ENCODE assay signal across 18 mouse cellular contexts in genomic region chr5:90104672-90105071, GRCm38 (mm10).
DNase-seq lines count a peak whose midpoint lies in the region; ATAC-seq and TF ChIP-seq lines count a peak whose summit lies in the region.
"Had no signal": no experiment of that assay in that cellular context is flagged by ENCODE, and none has a peak within 500 bp of the region (broad histone marks: within the 10 kb centered on the region; RNA-seq: fewer than 3 reads in every experiment).

No protein-coding gene starts in this region.

- no peak overlapping the region for H3K4me3 ChIP-seq in forebrain, embryonic 14.5 days (ENCODE audit: low read depth, low read length)
- no peak overlapping the region for H3K4me3 ChIP-seq in forebrain, embryonic 12.5 days (replicated peaks)
- H3K4me3 ChIP-seq in heart, embryonic 16.5 days (ENCODE audit: low read length), result no peak overlapping the region
- H3K4me3 ChIP-seq in lung, postnatal 0 days (ENCODE audit: low read depth, low read length), result no peak overlapping the region
- H3K4me3 ChIP-seq in lung, adult 2 months (replicated peaks; ENCODE audit: extremely low read depth, low read depth, low read length), result no peak overlapping the region
- H3K4me3 ChIP-seq: forebrain, embryonic 13.5 days had no signal

- TF ChIP-seq EP300 in lung, postnatal 0 days (IDR thresholded peaks at IDR 0.05), result peak; percentile 43; the same call in 1 of the 2 replicates

- no peaks in the 10 kb centered on the region for H3K27me3 ChIP-seq in forebrain, embryonic 14.5 days (replicated peaks; ENCODE audit: control insufficient read depth, insufficient read depth, low read length)
- no peaks in the 10 kb centered on the region for H3K27me3 ChIP-seq in forebrain, embryonic 12.5 days
- H3K27me3 ChIP-seq in heart, embryonic 16.5 days (ENCODE audit: control insufficient read depth, insufficient read depth, low read length), result no peaks in the 10 kb centered on the region
- no peaks in the 10 kb centered on the region for H3K27me3 ChIP-seq in lung, postnatal 0 days (replicated peaks; ENCODE audit: insufficient read depth, low read length)
- H3K27me3 ChIP-seq: forebrain, embryonic 13.5 days had no signal

- H3K9ac ChIP-seq in forebrain, embryonic 14.5 days (ENCODE audit: low read length), result no peak overlapping the region
- H3K9ac ChIP-seq in forebrain, embryonic 12.5 days, result no peak overlapping the region
- H3K9ac ChIP-seq in heart, embryonic 16.5 days (ENCODE audit: low read length), result no peak overlapping the region
- H3K9ac ChIP-seq in lung, postnatal 0 days (replicated peaks; ENCODE audit: low read depth), result no peak overlapping the region
- H3K9ac ChIP-seq: forebrain, embryonic 13.5 days; liver, postnatal 0 days had no signal

- intact Hi-C loops in heart, postnatal 25 days (cut with DNase I), result loop anchor here (5.0 kb wide), 1 partner anchor 73 kb away; no protein-coding TSS in a partner anchor

- no peak overlapping the region for H3K27ac ChIP-seq in forebrain, embryonic 14.5 days (ENCODE audit: low read depth, low read length)
- H3K27ac ChIP-seq in forebrain, embryonic 12.5 days, result no peak overlapping the region
- no peak overlapping the region for H3K27ac ChIP-seq in heart, embryonic 16.5 days (ENCODE audit: low read length)
- no peak overlapping the region for H3K27ac ChIP-seq in lung, postnatal 0 days (ENCODE audit: low read length)
- H3K27ac ChIP-seq: forebrain, embryonic 13.5 days had no signal

- H3K36me3 ChIP-seq in forebrain, embryonic 14.5 days (ENCODE audit: control insufficient read depth, insufficient read depth, low read length), result no peaks in the 10 kb centered on the region
- H3K36me3 ChIP-seq in forebrain, embryonic 12.5 days (replicated peaks), result no peaks in the 10 kb centered on the region
- H3K36me3 ChIP-seq in heart, embryonic 16.5 days (ENCODE audit: control insufficient read depth, insufficient read depth), result no peaks in the 10 kb centered on the region
- no peaks in the 10 kb centered on the region for H3K36me3 ChIP-seq in lung, postnatal 0 days (ENCODE audit: insufficient read depth, low read length)

- 30% methylated on average over 7 of the region's 7 CpGs for WGBS in forebrain, embryonic 14.5 days
- WGBS in forebrain, embryonic 12.5 days, result 52% methylated on average over 7 of the region's 7 CpGs
- 32% methylated on average over 7 of the region's 7 CpGs for WGBS in heart, embryonic 16.5 days
- WGBS in lung, postnatal 0 days, result 44% methylated on average over 7 of the region's 7 CpGs
- 46% methylated on average over 7 of the region's 7 CpGs for WGBS in lung, adult 2 months

- TF ChIP-seq POLR2A in lung, adult 2 months (IDR thresholded peaks at IDR 0.05; ENCODE audit: borderline replicate concordance, extremely low read depth, low read depth, low read length), result no peak

- DNase-seq in forebrain, embryonic 14.5 days (ENCODE audit: low spot score), result peak; percentile 33
- no peak for DNase-seq in heart, postnatal 25 days (ENCODE audit: low spot score)
- DNase-seq in lung, postnatal 0 days (ENCODE audit: low spot score), result peak; percentile 4
- no peak for DNase-seq in lung, adult 2 months
- peak; percentile 36 for DNase-seq in retina, postnatal 1 day
- DNase-seq in layer of hippocampus, postnatal 14 days (ENCODE audit: low spot score in 2 of 2), result no peak
- DNase-seq: adrenal gland, adult 2 months; cerebellum, adult 11 months; cerebellum, postnatal 14 days; embryo, embryonic 11 days; kidney, postnatal 10 days; liver, postnatal 0 days; right cerebral cortex, postnatal 4 days; thymus, postnatal 36 days had no signal

- no peak overlapping the region for H3K4me2 ChIP-seq in forebrain, embryonic 14.5 days (ENCODE audit: low read length)
- no peak overlapping the region for H3K4me2 ChIP-seq in forebrain, embryonic 12.5 days
- peak overlapping the region; percentile 27; the same call in 1 of the 2 replicates for H3K4me2 ChIP-seq in heart, embryonic 16.5 days (ENCODE audit: low read depth, low read length)
- no peak overlapping the region for H3K4me2 ChIP-seq in lung, postnatal 0 days (replicated peaks; ENCODE audit: low read depth, low read length)
- H3K4me2 ChIP-seq: forebrain, embryonic 13.5 days had no signal

- no peaks in the 10 kb centered on the region for H3K9me3 ChIP-seq in forebrain, embryonic 14.5 days (replicated peaks; ENCODE audit: control insufficient read depth, low read length)
- no peaks in the 10 kb centered on the region for H3K9me3 ChIP-seq in forebrain, embryonic 12.5 days
- H3K9me3 ChIP-seq in heart, embryonic 16.5 days (replicated peaks; ENCODE audit: control insufficient read depth, low read length), result no peaks in the 10 kb centered on the region
- H3K9me3 ChIP-seq in lung, postnatal 0 days (ENCODE audit: low read length), result no peaks in the 10 kb centered on the region
- H3K9me3 ChIP-seq: forebrain, embryonic 13.5 days had no signal

- no peak for TF ChIP-seq CTCF in lung, postnatal 0 days (IDR thresholded peaks at IDR 0.05)
- no peak for TF ChIP-seq CTCF in lung, adult 2 months (IDR thresholded peaks at IDR 0.05; ENCODE audit: insufficient read depth, low read length)

- no peaks in the 10 kb centered on the region for H3K4me1 ChIP-seq in forebrain, embryonic 14.5 days (ENCODE audit: control insufficient read depth, insufficient read depth, low read length)
- H3K4me1 ChIP-seq in forebrain, embryonic 12.5 days, result no peaks in the 10 kb centered on the region
- H3K4me1 ChIP-seq in heart, embryonic 16.5 days (ENCODE audit: control insufficient read depth, insufficient read depth, low read length), result 0 out of 2 replicates have a peak, but pooled peaks cover 5% of the 10 kb centered on the region
- no peaks in the 10 kb centered on the region for H3K4me1 ChIP-seq in lung, postnatal 0 days (ENCODE audit: insufficient read depth, low read depth, low read length)
- H3K4me1 ChIP-seq in lung, adult 2 months (ENCODE audit: control insufficient read depth, insufficient read depth, low read length), result no peaks in the 10 kb centered on the region

- no peak for ATAC-seq in forebrain, embryonic 14.5 days
- no peak for ATAC-seq in forebrain, embryonic 12.5 days (ENCODE audit: low FRiP score)
- no peak; the same call in 1 of the 2 replicates for ATAC-seq in heart, embryonic 16.5 days (replicated peaks; ENCODE audit: extremely low read depth, insufficient read depth, low FRiP score)
- no peak; the same call in 1 of the 2 replicates for ATAC-seq in lung, postnatal 0 days
- ATAC-seq: forebrain, embryonic 13.5 days; intestine, postnatal 0 days; liver, postnatal 0 days had no signal

Comparison
In these comparisons a context has a peak if more than half of its experiments do, and no peak if none do; other contexts are left out.
1. DNase-seq: peak in forebrain, embryonic 14.5 days (single experiment), lung, postnatal 0 days (single experiment) and retina, postnatal 1 day (single experiment); none in heart, postnatal 25 days (single experiment), lung, adult 2 months (single experiment) and layer of hippocampus, postnatal 14 days (0 of 2).